Mouse (Mus musculus) hindbrain, embryonic 11.5 days (tissue): ENCODE data around the gene Aamp. TPM values are rescaled to one million over a fixed set of nuclear protein-coding genes. Genes with fewer than 3 reads are reported as not detected.
"Not testable (repeated sequence)": the region's sequence is repeated elsewhere in the genome, so short reads cannot be mapped to it uniquely, and the experiment has no call there.

Experiments
- ATAC-seq: fragments of 200-750 bp; cut with Nextera tagmentation; 2 replicates; pipeline ENCODE4 v1.8.0; 2017; ENCODE audit warnings: mild to moderate bottlenecking, moderate TSS enrichment, moderate library complexity; ENCODE audit not compliant: low FRiP score
- DNase-seq: peaks from one replicate; pipeline ENCODE4 v3.0.0-alpha.2; 2015; ENCODE audit warnings: low spot score
- H3K27ac ChIP-seq: fragments of 300-500 bp; sonication (generic); 2 replicates; pipeline ENCODE4 v1.5.1; 2014; ENCODE audit warnings: mild to moderate bottlenecking, low read depth, low read length
- H3K27me3 ChIP-seq: fragments of 300-500 bp; sonication (generic); 2 replicates; pipeline ENCODE4 v1.6.1; 2014; ENCODE audit warnings: mild to moderate bottlenecking, low read length, moderate library complexity, mixed read lengths; ENCODE audit not compliant: control insufficient read depth, insufficient read depth
- H3K36me3 ChIP-seq: fragments of 300-500 bp; sonication (generic); 2 replicates; pipeline ENCODE4 v1.6.1; 2014; ENCODE audit warnings: mild to moderate bottlenecking, low read length, moderate library complexity, mixed read lengths; ENCODE audit not compliant: control insufficient read depth, insufficient read depth
- H3K4me1 ChIP-seq: fragments of 300-500 bp; sonication (generic); replicated peaks from 2 replicates; pipeline ENCODE4 v1.6.1; 2014; ENCODE audit warnings: low read length, mixed read lengths; ENCODE audit not compliant: control insufficient read depth, insufficient read depth
- H3K4me2 ChIP-seq: fragments of 300-500 bp; sonication (generic); replicated peaks from 2 replicates; pipeline ENCODE4 v1.6.1; 2014; ENCODE audit warnings: mild to moderate bottlenecking, low read depth, low read length
- H3K4me3 ChIP-seq: fragments of 300-500 bp; sonication (generic); 2 replicates; pipeline ENCODE4 v1.5.1; 2014; ENCODE audit warnings: low read depth, low read length
- H3K9ac ChIP-seq: fragments of 300-500 bp; sonication (generic); 2 replicates; pipeline ENCODE4 v1.6.1; 2014; ENCODE audit warnings: low read depth, low read length
- H3K9me3 ChIP-seq: fragments of 300-500 bp; sonication (generic); 2 replicates; pipeline ENCODE4 v1.6.1; 2016; ENCODE audit warnings: low read length; ENCODE audit not compliant: control insufficient read depth
- WGBS: fragments of 180-500 bp; shearing (Covaris S2); extraction: QIAGEN DNeasy Blood & Tissue Kit; methylation state at CpG from one replicate; pipeline ENCODE4 v1.1.7; 2014; 5-methylcytosine and 5-hydroxymethylcytosine counted together
- polyA plus RNA-seq: library from polyadenylated mRNA; unstranded; fragments of >200 nt; fragmentation: Nextera tagmentation; extraction: Ambion mirVana; gene quantifications from 2 replicates; pipeline ENCODE4 v1.2.1, GENCODE M21; 2014

The Aamp gene
- polyA plus RNA-seq, result 189 and 198 TPM in 2 replicates

- H3K4me1 ChIP-seq, result 0 out of 2 replicates have a peak, but pooled peaks cover 8% of the 10 kb centered on the region
- peak within 1 kb of the TSS; percentile 75 for H3K9ac ChIP-seq
- peak; percentile 98 for ATAC-seq
- H3K4me3 ChIP-seq, result peak within 1 kb of the TSS; percentile 80
- peak; percentile 100 for DNase-seq
- H3K9me3 ChIP-seq, result no peaks in the 10 kb centered on the region
- H3K27me3 ChIP-seq, result no peaks in the 10 kb centered on the region
- H3K4me2 ChIP-seq, result peak within 1 kb of the TSS; percentile 71
- WGBS, result under 1% methylated on average over 56 of the region's 56 CpGs
- H3K27ac ChIP-seq, result peak within 1 kb of the TSS; percentile 33; the same call in 1 of the 2 replicates
- no peaks in the 10 kb centered on the region for H3K36me3 ChIP-seq
Measured at GRCm38 (mm10) chr1:74284543-74285160, at the start of gene Aamp, which contains the start of gene Pnkd. Gene Aamp (minus strand): TSS chr1:74284738. Gene Pnkd (plus strand): TSS chr1:74284930.

GRCm38 (mm10) chr1:74332930-74333329 is 48.4 kb upstream of the Aamp start:
- peak overlapping the region; percentile 60 for H3K4me2 ChIP-seq

DNA sequence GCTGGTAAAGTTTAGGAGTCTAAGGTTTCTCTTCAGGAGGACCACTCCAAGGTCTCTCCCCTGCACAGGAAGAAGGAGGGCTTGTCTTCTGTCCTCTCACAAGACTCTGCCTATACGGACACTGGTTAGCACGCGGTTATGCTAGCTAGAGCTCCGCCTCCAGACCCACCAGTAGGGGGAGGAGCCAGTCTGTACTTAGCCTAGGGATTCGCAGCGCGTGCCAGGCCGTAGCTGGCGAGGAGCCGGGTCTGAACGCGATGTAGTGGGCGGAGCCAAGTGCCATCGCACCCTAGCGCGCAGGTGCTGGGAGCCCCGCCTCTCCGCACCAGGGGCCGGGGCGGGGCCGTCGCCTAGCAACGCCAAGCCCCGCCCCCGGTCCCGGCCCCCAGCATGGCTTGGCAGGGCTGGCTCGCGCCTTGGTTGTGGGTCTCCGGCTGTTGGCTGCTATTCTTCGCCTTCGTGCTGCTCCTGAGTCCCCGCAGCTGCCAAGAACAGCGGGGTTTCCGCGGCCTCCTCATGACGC is 47.8 kb upstream of the Aamp start:
- Histone ChIP-seq H3K27ac (0 out of 2 replicates have a peak overlapping the region, but pooled peaks have one; percentile 31), H3K9ac (peak overlapping the region; percentile 52), H3K9me3 (no peaks in the 10 kb centered on the region), H3K4me2 (peak overlapping the region; percentile 60), H3K27me3 (no peaks in the 10 kb centered on the region), H3K4me3 (peak overlapping the region; percentile 36), H3K4me1 (peaks cover 6% of the 10 kb centered on the region), H3K36me3 (no peaks in the 10 kb centered on the region)
- ATAC-seq, result peak; percentile 98
- under 1% methylated on average over 36 of the region's 36 CpGs for WGBS
- DNase-seq, result peak; percentile 97

More at GRCm38 (mm10) chr1:74332930-74333329, 48.4 kb upstream of the Aamp start:
- Histone ChIP-seq H3K27me3 (no peaks in the 10 kb centered on the region), H3K36me3 (no peaks in the 10 kb centered on the region), H3K4me1 (peaks cover 6% of the 10 kb centered on the region), H3K27ac (0 out of 2 replicates have a peak overlapping the region, but pooled peaks have one; percentile 31), H3K9me3 (no peaks in the 10 kb centered on the region), H3K9ac (peak overlapping the region; percentile 52), H3K4me3 (peak overlapping the region; percentile 36)
- ATAC-seq, result peak; percentile 13; the same call in 1 of the 2 replicates
- 5% methylated on average over 9 of the region's 9 CpGs for WGBS
- no peak for DNase-seq

- Histone ChIP-seq H3K4me2 (no peak overlapping the region), H3K27ac (no peak overlapping the region), H3K9ac (no peak overlapping the region), H3K4me3 (no peak overlapping the region), H3K9me3 (no peaks in the 10 kb centered on the region), H3K4me1 (peaks cover 6% of the 10 kb centered on the region), H3K36me3 (no peaks in the 10 kb centered on the region), H3K27me3 (no peaks in the 10 kb centered on the region)
- DNase-seq (no peak), ATAC-seq (no peak)
- WGBS, result 83% methylated on average over 4 of the region's 4 CpGs
Measured at GRCm38 (mm10) chr1:74331046-74331681, 46.6 kb upstream of the Aamp start.

DNA sequence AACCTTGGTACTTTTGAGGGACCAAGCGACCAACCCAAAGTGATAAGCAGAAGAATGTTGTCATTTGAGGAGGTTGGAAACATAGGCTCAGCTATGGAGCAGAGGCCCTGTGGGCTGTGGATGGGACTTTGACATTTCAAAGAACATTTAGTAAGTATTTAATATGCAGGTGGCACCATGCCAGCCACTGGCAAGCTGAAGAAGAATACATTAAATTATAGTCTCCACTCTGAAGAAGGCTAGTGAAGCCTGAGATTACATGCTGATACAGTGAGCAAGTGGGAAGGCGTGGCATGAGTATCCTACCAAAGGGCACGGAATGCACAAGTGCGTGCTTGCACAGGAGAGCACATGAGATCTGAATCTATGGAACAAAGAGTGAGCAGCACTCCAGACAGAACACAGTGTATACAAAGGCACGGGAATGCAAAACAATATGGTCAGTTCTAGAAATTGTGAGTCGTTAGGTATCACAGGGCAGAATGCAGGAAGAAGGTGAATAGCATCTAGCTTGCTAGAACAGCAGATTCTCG is 45.4 kb upstream of the Aamp start:
- Histone ChIP-seq H3K27me3 (no peaks in the 10 kb centered on the region), H3K9ac (no peak overlapping the region), H3K4me2 (no peak overlapping the region), H3K4me1 (peaks cover 6% of the 10 kb centered on the region), H3K27ac (no peak overlapping the region), H3K9me3 (no peaks in the 10 kb centered on the region), H3K4me3 (no peak overlapping the region), H3K36me3 (no peaks in the 10 kb centered on the region)
- DNase-seq, result no peak
- no peak for ATAC-seq
- WGBS, result 90% methylated on average over 7 of the region's 7 CpGs

DNA sequence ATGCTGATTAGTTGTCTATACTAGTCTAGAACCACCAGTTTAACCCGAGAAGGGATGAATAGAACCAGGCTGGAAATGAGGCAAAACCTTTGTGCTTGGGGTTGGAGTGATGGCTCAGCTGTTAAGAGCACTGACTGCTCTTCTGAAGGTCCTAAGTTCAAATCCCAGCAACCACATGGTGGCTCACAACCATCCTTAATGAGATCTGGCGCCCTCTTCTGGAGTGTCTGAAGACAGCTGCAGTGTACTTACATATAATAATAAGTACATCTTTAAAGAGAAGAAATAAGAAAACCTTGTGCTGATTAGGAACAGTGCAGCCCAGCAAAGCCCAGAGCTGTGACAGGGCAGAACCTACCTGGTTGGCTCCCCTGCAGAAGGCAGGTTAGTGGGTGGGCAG is 42.4 kb upstream of the Aamp start:
- H3K4me2 ChIP-seq, H3K4me1 ChIP-seq, H3K36me3 ChIP-seq, H3K9me3 ChIP-seq, H3K27ac ChIP-seq, H3K9ac ChIP-seq, DNase-seq, ATAC-seq, H3K27me3 ChIP-seq, H3K4me3 ChIP-seq: not testable (repeated sequence)
- 74% methylated on average over 2 of the region's 2 CpGs for WGBS

DNA sequence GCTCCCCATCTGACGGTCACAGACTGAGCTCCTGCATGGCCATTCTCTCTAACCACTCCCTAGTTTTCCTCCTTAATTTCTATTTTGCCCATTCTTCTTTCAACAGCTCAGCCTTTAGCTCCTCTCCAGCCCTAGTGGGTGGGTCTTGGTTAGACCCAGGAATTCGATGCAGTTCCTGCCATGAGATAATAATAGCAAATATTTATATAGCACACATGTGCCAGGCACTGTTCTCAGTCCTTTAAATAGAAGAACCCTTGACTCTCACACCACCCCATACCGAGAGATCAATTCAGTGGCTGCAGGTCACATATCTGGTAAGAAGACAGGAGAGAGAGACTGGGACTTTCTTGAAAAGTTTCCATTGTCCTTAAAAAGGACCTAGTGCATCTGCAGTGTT is 36.9 kb upstream of the Aamp start:
- Histone ChIP-seq H3K4me1 (no peaks in the 10 kb centered on the region), H3K4me2 (no peak overlapping the region), H3K36me3 (no peaks in the 10 kb centered on the region), H3K9ac (no peak overlapping the region), H3K9me3 (no peaks in the 10 kb centered on the region), H3K4me3 (no peak overlapping the region), H3K27me3 (no peaks in the 10 kb centered on the region), H3K27ac (no peak overlapping the region)
- 81% methylated on average over 3 of the region's 3 CpGs for WGBS
- DNase-seq, result no peak
- ATAC-seq, result no peak

- 90% methylated on average over 3 of the region's 3 CpGs for WGBS
- no peak overlapping the region for H3K4me2 ChIP-seq
- no peak overlapping the region for H3K9ac ChIP-seq
- H3K9me3 ChIP-seq, result no peaks in the 10 kb centered on the region
- H3K36me3 ChIP-seq, result no peaks in the 10 kb centered on the region
- H3K27me3 ChIP-seq, result no peaks in the 10 kb centered on the region
- no peak overlapping the region for H3K27ac ChIP-seq
- H3K4me1 ChIP-seq, result no peaks in the 10 kb centered on the region
- H3K4me3 ChIP-seq, result no peak overlapping the region
- no peak for ATAC-seq
- DNase-seq, result no peak
Measured at GRCm38 (mm10) chr1:74318711-74319110, 34.2 kb upstream of the Aamp start.
